Mouse (Mus musculus) hindbrain, embryonic 15.5 days (tissue): ENCODE measurements around the gene Cst6. TPM values are rescaled to one million over a fixed set of nuclear protein-coding genes. Genes with fewer than 3 reads are reported as not detected.
A peak's percentile ranks its signal among the peaks of the same experiment; 100 is the strongest.
"Not testable (repeated sequence)": the region's sequence is repeated elsewhere in the genome, so short reads cannot be mapped to it uniquely, and the experiment has no call there.

Source experiments
- ATAC-seq: fragments of 200-750 bp; cut with Nextera tagmentation; 2 replicates; pipeline ENCODE4 v1.8.0; 2017; ENCODE audit warnings: low read depth, moderate number of reproducible peaks, moderate TSS enrichment; ENCODE audit not compliant: low FRiP score
- H3K27ac ChIP-seq: fragments of 300-500 bp; sonication (generic); replicated peaks from 2 replicates; pipeline ENCODE4 v1.5.1; 2015; ENCODE audit warnings: mild to moderate bottlenecking, inconsistent platforms
- H3K27me3 ChIP-seq: fragments of 300-500 bp; sonication (generic); 2 replicates; pipeline ENCODE4 v1.6.1; 2015; ENCODE audit warnings: control low read depth, inconsistent platforms
- H3K36me3 ChIP-seq: fragments of 300-500 bp; sonication (generic); 2 replicates; pipeline ENCODE4 v1.6.1; 2015; ENCODE audit warnings: control low read depth, inconsistent platforms
- H3K4me1 ChIP-seq: fragments of 300-500 bp; sonication (generic); replicated peaks from 2 replicates; pipeline ENCODE4 v1.6.1; 2015; ENCODE audit warnings: control low read depth, inconsistent platforms
- H3K4me2 ChIP-seq: fragments of 300-500 bp; sonication (generic); 2 replicates; pipeline ENCODE4 v1.6.1; 2015; ENCODE audit warnings: moderate library complexity, mild to moderate bottlenecking, inconsistent platforms
- H3K4me3 ChIP-seq: fragments of 300-500 bp; sonication (generic); 2 replicates; pipeline ENCODE4 v1.5.1; 2015; ENCODE audit warnings: mild to moderate bottlenecking, inconsistent platforms
- H3K9ac ChIP-seq: fragments of 300-500 bp; sonication (generic); 2 replicates; pipeline ENCODE4 v1.6.1; 2015; ENCODE audit warnings: inconsistent platforms
- H3K9me3 ChIP-seq: fragments of 300-500 bp; sonication (generic); 2 replicates; pipeline ENCODE4 v1.6.1; 2016; ENCODE audit warnings: control low read depth, inconsistent platforms
- WGBS: fragments of 180-500 bp; shearing (Covaris S2); methylation state at CpG from one replicate; pipeline ENCODE4 v1.1.7; 2015; 5-methylcytosine and 5-hydroxymethylcytosine counted together
- polyA plus RNA-seq: library from polyadenylated mRNA; unstranded; fragments of >200 nt; fragmentation: Nextera tagmentation; extraction: Ambion mirVana; gene quantifications from 2 replicates; pipeline ENCODE4 v1.2.1, GENCODE M21; 2015

Gene Cst6
- 8.5 and 9.5 TPM in 2 replicates for polyA plus RNA-seq

DNA sequence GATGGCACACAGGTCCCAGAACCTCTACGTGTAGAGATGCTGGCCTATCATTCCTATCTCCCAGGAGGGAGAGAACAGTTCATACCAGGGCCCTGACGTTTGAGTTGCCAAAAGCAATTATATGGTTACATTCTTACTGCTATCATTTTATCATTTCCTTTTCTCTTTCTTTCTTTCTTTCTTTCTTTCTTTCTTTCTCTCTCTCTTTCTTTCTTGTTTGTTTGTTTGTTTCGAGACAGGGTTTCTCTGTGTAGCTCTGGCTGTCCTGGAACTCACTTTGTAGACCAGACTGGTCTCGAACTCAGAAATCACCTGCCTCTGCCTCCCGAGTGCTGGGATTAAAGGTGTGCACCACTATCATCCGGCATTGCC, at the start of gene Cst6:
Cst6 (minus strand) TSS at position 73 of the 372 bp plus-strand sequence.
- not testable (repeated sequence) for H3K4me1 ChIP-seq, H3K9me3 ChIP-seq, H3K27ac ChIP-seq, H3K36me3 ChIP-seq, ATAC-seq, H3K27me3 ChIP-seq
- Histone ChIP-seq H3K4me2 (peak within 1 kb of the TSS; percentile 77), H3K9ac (peak within 1 kb of the TSS; percentile 51), H3K4me3 (peak within 1 kb of the TSS; percentile 40)
- 60% methylated on average over 6 of the region's 6 CpGs for WGBS

GRCm38 (mm10) chr19:5395371-5395770, 46.0 kb upstream of the Cst6 start:
- Histone ChIP-seq H3K27me3 (no peaks in the 10 kb centered on the region), H3K36me3 (no peaks in the 10 kb centered on the region), H3K4me3 (no peak overlapping the region), H3K9ac (no peak overlapping the region), H3K9me3 (no peaks in the 10 kb centered on the region), H3K4me2 (no peak overlapping the region), H3K27ac (no peak overlapping the region), H3K4me1 (peaks cover 5% of the 10 kb centered on the region)
- WGBS: 71% methylated on average over 4 of the region's 4 CpGs
- no peak for ATAC-seq

GRCm38 (mm10) chr19:5394168-5394567, 44.8 kb upstream of the Cst6 start:
- 56% methylated on average over 10 of the region's 10 CpGs for WGBS

DNA sequence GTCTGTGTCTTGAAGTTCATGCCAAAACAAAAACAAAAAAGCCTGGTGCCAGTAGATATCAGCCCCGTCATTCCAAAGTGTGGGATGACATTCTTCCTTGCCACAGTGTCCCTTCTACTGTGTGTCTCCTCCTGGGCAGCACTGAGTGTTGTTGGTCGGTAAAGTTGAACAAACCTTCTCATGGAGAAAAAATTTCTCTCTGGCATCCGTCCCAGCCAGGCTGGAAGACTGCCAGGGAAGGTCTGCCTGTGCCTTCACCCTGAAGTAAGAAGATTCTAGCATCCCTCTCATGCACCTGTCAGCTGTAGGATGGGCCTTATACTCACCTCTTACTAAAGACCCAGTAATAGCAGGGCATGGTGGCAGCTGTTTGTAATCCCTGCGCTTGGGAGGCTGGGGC, 43.5 kb upstream of the Cst6 start:
- Histone ChIP-seq H3K9me3 (no peaks in the 10 kb centered on the region), H3K27me3 (no peaks in the 10 kb centered on the region), H3K36me3 (no peaks in the 10 kb centered on the region), H3K4me3 (no peak overlapping the region), H3K4me2 (no peak overlapping the region), H3K27ac (no peak overlapping the region), H3K9ac (no peak overlapping the region), H3K4me1 (peaks cover 18% of the 10 kb centered on the region)
- ATAC-seq: no peak
- WGBS: 57% methylated on average over 4 of the region's 4 CpGs

More at GRCm38 (mm10) chr19:5394168-5394567, 44.8 kb upstream of the Cst6 start:
- Histone ChIP-seq H3K9me3 (no peaks in the 10 kb centered on the region), H3K4me3 (no peak overlapping the region), H3K4me1 (peaks cover 17% of the 10 kb centered on the region), H3K27ac (no peak overlapping the region), H3K27me3 (no peaks in the 10 kb centered on the region), H3K36me3 (no peaks in the 10 kb centered on the region), H3K4me2 (no peak overlapping the region), H3K9ac (no peak overlapping the region)
- ATAC-seq: no peak

DNA sequence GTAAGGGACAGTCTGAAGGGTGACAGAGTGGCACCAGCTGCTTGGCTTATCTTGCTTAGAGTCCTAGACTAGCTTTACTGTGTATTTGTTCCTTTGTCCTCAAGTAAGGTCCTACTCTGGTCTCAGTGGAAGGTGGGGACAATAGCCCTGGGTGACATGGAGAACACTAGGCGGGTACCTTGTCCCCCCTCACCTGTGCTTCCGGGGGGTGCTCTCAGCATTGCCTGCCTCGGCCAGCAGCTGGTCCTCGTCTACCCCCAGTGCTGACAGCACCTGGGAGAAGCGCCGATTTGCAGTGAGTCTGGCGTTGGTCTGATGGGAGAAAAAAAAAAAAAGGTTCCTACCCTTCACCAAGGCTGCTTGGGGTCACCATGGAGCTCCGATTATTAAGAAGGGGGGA, 41.0 kb upstream of the Cst6 start:
- Histone ChIP-seq H3K4me3 (no peak overlapping the region), H3K4me1 (peaks cover 35% of the 10 kb centered on the region), H3K9ac (no peak overlapping the region), H3K27ac (no peak overlapping the region), H3K4me2 (peak overlapping the region; percentile 89; the same call in 1 of the 2 replicates), H3K27me3 (no peaks in the 10 kb centered on the region), H3K36me3 (no peaks in the 10 kb centered on the region), H3K9me3 (no peaks in the 10 kb centered on the region)
- 85% methylated on average over 8 of the region's 8 CpGs for WGBS
- ATAC-seq: no peak

DNA sequence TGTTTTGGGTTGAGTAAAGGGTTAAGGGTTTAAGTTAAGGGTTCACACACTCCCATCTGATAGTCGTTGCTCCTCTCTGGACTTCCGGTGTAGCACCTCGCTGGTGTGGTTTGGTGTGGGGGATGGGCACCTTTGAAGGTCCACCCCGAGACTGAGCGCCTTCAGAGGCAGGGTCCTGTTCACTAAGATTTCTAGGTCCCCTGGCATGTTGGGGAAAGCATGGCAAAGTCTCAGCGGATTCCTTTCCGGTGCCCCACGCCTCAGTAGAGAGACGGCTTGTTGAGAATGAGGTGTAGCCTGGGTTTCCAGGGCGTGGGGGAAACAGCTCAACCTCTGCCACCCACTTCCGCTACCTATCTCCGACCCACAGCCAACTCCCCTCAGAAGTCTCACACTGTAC, 40.3 kb upstream of the Cst6 start:
- ATAC-seq: no peak
- WGBS: 50% methylated on average over 12 of the region's 12 CpGs
- peaks cover 5% of the 10 kb centered on the region; the same call in 1 of the 2 replicates for H3K36me3 ChIP-seq
- no peak overlapping the region for H3K9ac ChIP-seq
- no peak overlapping the region for H3K27ac ChIP-seq
- no peaks in the 10 kb centered on the region for H3K9me3 ChIP-seq
- H3K4me3 ChIP-seq: peak overlapping the region; percentile 91
- no peaks in the 10 kb centered on the region for H3K27me3 ChIP-seq
- peak overlapping the region; percentile 89 for H3K4me2 ChIP-seq
- H3K4me1 ChIP-seq: peaks cover 35% of the 10 kb centered on the region

DNA sequence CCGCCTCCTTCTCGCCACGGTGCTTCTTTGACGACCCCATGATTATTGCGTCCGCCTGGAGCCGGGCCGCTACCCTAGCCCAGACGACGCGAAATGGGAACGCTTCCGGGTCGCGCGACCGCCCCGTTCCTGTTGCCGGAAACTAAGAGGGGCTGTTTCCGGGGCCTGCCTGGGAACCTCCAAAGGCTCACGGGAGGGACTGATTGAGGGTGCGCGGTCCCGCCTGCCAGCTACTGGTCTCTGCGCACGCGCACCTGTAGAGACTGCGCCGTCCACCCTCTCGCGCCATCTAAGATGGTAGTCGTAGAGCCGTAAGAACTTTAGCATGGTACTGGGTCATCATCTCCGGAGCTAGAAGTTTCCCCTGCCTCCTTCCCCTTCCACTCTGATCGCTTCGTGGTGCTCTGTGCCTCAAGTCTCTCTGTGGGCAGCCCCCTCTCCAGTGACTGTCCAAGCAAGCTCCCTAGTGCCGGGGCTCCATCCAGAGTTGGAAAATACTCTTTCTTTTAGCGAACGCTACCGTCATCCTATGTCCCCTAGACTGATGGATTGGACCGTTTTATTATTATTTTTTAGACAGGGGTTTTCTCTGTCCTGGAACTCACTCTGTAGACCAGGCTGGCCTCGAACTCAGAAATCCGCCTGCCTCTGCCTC, 39.3 kb upstream of the Cst6 start, which contains the start of gene Sart1:
Sart1 (minus strand) TSS at position 116 of the 655 bp plus-strand sequence.
- peak; percentile 97 for ATAC-seq
- Histone ChIP-seq H3K4me1 (peaks cover 35% of the 10 kb centered on the region), H3K9me3 (no peaks in the 10 kb centered on the region), H3K27me3 (no peaks in the 10 kb centered on the region), H3K9ac (peak within 1 kb of the TSS; percentile 84), H3K4me3 (peak within 1 kb of the TSS; percentile 91), H3K27ac (peak within 1 kb of the TSS; percentile 82), H3K36me3 (peaks cover 14% of the 10 kb centered on the region), H3K4me2 (peak within 1 kb of the TSS; percentile 89)
- WGBS: 2% methylated on average over 43 of the region's 43 CpGs

DNA sequence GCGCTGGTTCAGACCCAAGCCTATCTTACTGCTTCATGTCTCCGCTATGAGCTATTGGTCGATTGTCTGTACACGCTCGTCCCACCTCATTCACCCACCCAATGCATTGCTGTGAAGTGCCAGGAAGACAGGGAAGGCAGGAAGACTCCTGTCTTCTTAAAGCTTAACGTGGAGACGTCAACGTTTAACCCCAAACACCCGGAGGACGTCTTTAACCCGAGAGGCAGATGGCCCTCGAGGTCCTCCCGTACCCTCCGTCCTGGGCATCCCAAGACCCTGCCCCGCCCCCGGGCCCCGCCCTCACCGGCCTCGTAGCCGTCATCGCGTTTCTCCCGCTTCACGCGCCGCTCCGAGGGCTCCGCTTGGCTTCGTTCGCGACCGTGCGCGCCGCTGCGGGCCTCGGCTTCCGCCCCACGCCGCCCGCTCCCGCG, 38.7 kb upstream of the Cst6 start:
- H3K27ac ChIP-seq: peak overlapping the region; percentile 82
- H3K9me3 ChIP-seq: no peaks in the 10 kb centered on the region
- peaks cover 20% of the 10 kb centered on the region for H3K36me3 ChIP-seq
- peak overlapping the region; percentile 84 for H3K9ac ChIP-seq
- peak overlapping the region; percentile 91 for H3K4me3 ChIP-seq
- H3K4me2 ChIP-seq: peak overlapping the region; percentile 89
- no peaks in the 10 kb centered on the region for H3K27me3 ChIP-seq
- H3K4me1 ChIP-seq: peaks cover 35% of the 10 kb centered on the region
- WGBS: under 1% methylated on average over 39 of the region's 43 CpGs
- ATAC-seq: peak; percentile 12; the same call in 1 of the 2 replicates

DNA sequence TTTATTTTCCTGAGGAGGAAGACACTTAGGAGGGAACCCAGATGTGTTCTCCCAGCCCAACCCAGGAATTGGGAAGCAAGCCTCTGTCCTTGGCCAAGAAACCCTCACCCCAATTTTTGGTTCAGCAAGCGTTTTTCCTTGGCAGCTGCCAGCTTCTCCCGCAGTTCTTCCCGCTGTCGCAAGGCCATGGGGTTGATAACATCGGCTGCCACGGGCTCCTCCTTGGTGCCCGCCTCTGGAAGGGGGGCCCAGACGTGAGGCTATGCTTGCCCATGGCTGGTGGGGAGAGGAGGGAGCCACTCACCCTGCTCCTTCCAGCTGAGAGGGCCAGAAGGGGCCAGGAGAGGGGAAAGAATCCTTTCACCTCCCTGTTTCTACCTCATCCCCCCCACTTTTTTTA, 35.3 kb upstream of the Cst6 start:
- H3K4me3 ChIP-seq: no peak overlapping the region
- WGBS: 93% methylated on average over 8 of the region's 8 CpGs

GRCm38 (mm10) chr19:5383326-5383725, 34.0 kb upstream of the Cst6 start:
- WGBS: 95% methylated on average over 12 of the region's 12 CpGs
- no peak overlapping the region for H3K4me3 ChIP-seq
- no peak for ATAC-seq
- no peak overlapping the region for H3K27ac ChIP-seq
- peaks cover 17% of the 10 kb centered on the region for H3K4me1 ChIP-seq
- no peak overlapping the region for H3K9ac ChIP-seq
- H3K4me2 ChIP-seq: no peak overlapping the region
- no peaks in the 10 kb centered on the region for H3K27me3 ChIP-seq
- H3K36me3 ChIP-seq: peaks cover 66% of the 10 kb centered on the region
- H3K9me3 ChIP-seq: no peaks in the 10 kb centered on the region

More for the DNA sequence above, 35.3 kb upstream of the Cst6 start:
- Histone ChIP-seq H3K27me3 (no peaks in the 10 kb centered on the region), H3K36me3 (peaks cover 52% of the 10 kb centered on the region), H3K4me1 (peaks cover 23% of the 10 kb centered on the region), H3K9ac (no peak overlapping the region), H3K27ac (no peak overlapping the region), H3K9me3 (no peaks in the 10 kb centered on the region), H3K4me2 (no peak overlapping the region)
- no peak for ATAC-seq

DNA sequence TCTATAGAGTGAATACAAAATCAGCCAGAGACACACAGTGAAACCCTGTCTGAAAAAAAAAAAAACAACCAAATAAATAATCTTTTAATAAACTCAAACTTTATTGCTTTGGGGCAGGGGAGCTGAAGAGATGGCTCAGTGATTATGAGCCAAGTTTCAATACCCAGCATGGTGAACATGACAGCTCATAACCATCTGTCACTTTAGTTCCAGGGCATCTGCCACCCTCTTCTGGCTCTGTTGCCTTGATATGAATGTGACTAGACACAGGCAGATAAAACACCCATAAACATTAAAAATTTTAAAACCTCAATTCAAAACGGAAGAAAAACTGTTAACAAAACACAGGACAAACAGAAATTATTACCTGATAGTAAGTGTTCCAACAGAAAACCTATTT, 28.1 kb upstream of the Cst6 start:
- no peak overlapping the region for H3K9ac ChIP-seq
- 87% methylated on average over 1 of the region's 1 CpGs for WGBS

DNA sequence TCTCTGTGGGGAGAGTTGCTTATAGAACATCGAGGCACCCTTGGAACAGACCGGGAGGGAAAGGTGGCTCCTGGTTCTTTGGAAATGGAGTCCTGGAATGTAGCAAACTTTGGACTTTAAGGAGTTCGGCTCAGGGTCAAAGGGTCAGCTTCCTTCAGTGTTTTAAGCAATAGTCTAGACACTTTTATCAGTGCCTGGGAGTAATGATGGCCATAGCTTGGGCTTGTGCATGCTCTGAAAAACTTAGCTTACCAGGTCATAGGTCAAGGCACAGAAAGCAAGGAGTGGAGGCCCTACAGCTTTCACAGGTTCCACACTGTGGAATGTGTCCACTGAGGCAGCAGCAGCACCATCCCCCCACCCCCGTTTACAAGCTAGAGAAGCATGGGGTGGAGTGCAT, 25.4 kb upstream of the Cst6 start:
- no peaks in the 10 kb centered on the region for H3K9me3 ChIP-seq
- no peak for ATAC-seq
- WGBS: 90% methylated on average over 4 of the region's 4 CpGs
- H3K27me3 ChIP-seq: no peaks in the 10 kb centered on the region
- no peaks in the 10 kb centered on the region for H3K4me1 ChIP-seq
- peaks cover 65% of the 10 kb centered on the region for H3K36me3 ChIP-seq
- H3K4me3 ChIP-seq: no peak overlapping the region
- H3K4me2 ChIP-seq: no peak overlapping the region
- no peak overlapping the region for H3K9ac ChIP-seq
- no peak overlapping the region for H3K27ac ChIP-seq

More for the DNA sequence above, 28.1 kb upstream of the Cst6 start:
- Histone ChIP-seq H3K4me1 (no peaks in the 10 kb centered on the region), H3K27ac (no peak overlapping the region), H3K4me3 (no peak overlapping the region), H3K36me3 (peaks cover 68% of the 10 kb centered on the region), H3K27me3 (no peaks in the 10 kb centered on the region), H3K4me2 (no peak overlapping the region), H3K9me3 (no peaks in the 10 kb centered on the region)
- no peak for ATAC-seq
